Mouse (Mus musculus) limb, embryonic 15.5 days (tissue): ENCODE measurements around the gene Dock9. TPM values are rescaled to one million over a fixed set of nuclear protein-coding genes. Genes with fewer than 3 reads are reported as not detected.

ENCODE experiments used
- ATAC-seq: fragments of 200-750 bp; cut with Nextera tagmentation; 2 replicates; pipeline ENCODE4 v1.8.0; 2017; ENCODE audit warnings: low read depth, moderate TSS enrichment; ENCODE audit not compliant: insufficient number of reproducible peaks, low FRiP score, low TSS enrichment
- H3K27ac ChIP-seq: fragments of 300-500 bp; sonication (generic); 2 replicates; pipeline ENCODE4 v1.5.1; 2015; ENCODE audit warnings: moderate library complexity, mild to moderate bottlenecking, inconsistent platforms
- H3K27me3 ChIP-seq: fragments of 300-500 bp; sonication (generic); 2 replicates; pipeline ENCODE4 v1.6.1; 2015; ENCODE audit warnings: inconsistent platforms
- H3K36me3 ChIP-seq: fragments of 300-500 bp; sonication (generic); 2 replicates; pipeline ENCODE4 v1.6.1; 2015; ENCODE audit warnings: inconsistent platforms
- H3K4me1 ChIP-seq: fragments of 300-500 bp; sonication (generic); 2 replicates; pipeline ENCODE4 v1.6.1; 2015; ENCODE audit warnings: inconsistent platforms
- H3K4me2 ChIP-seq: fragments of 300-500 bp; sonication (generic); 2 replicates; pipeline ENCODE4 v1.6.1; 2015; ENCODE audit warnings: mild to moderate bottlenecking, inconsistent platforms
- H3K4me3 ChIP-seq: fragments of 300-500 bp; sonication (generic); 2 replicates; pipeline ENCODE4 v1.5.1; 2015; ENCODE audit warnings: mild to moderate bottlenecking, inconsistent platforms
- H3K9ac ChIP-seq: fragments of 300-500 bp; sonication (generic); 2 replicates; pipeline ENCODE4 v1.6.1; 2015; ENCODE audit warnings: inconsistent platforms
- H3K9me3 ChIP-seq: fragments of 300-500 bp; sonication (generic); 2 replicates; pipeline ENCODE4 v1.6.1; 2016; ENCODE audit warnings: inconsistent platforms
- WGBS: fragments of 180-500 bp; shearing (Covaris S2); methylation state at CpG from one replicate; pipeline ENCODE4 v1.1.7; 2015; 5-methylcytosine and 5-hydroxymethylcytosine counted together
- polyA plus RNA-seq: library from polyadenylated mRNA; unstranded; fragments of >200 nt; fragmentation: Nextera tagmentation; extraction: Ambion mirVana; gene quantifications from 2 replicates; pipeline ENCODE4 v1.2.1, GENCODE M21; 2015

Gene Dock9
- polyA plus RNA-seq, 1 experiment from 2014 or later = 11.0 TPM

DNA sequence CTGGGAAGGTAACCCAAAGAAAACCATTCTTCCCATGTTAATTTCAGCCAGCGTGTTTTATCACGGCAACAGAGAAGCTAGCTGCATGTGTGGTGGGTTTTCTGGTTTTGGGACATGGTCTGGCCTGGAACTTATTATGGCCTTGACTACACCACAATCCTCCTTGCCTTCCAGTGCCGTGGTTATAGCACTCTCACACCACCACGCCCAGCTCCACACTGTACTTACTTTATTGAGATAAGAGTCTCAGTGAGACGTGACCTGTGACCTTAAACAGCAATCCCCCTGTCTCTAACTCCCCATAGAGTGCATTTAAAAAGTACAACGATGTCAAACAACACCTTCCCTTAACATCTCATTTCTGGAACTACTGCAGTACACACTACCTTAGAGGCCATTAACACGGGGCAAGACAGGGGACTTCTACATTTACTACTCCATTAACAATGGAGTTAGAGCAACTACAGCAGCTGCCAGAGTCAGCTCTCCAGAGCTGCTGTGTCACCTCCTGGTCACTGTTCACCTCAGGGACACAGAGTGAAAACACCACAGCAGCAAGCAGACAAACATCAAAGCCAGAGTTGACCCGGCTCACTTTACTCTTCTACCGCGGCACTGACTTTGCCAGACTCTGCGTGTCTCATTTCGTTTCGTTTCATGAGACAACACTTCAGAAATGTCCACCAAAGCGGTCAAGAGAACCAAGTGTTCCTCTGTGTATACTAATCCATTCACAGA, 86.4 kb downstream of the Dock9 start:
- H3K27ac ChIP-seq = no peak overlapping the region
- H3K9me3 ChIP-seq = no peaks in the 10 kb centered on the region
- 37% methylated on average over 14 of the region's 14 CpGs for WGBS
- no peaks in the 10 kb centered on the region for H3K36me3 ChIP-seq
- H3K4me3 ChIP-seq = no peak overlapping the region
- ATAC-seq = no peak
- H3K9ac ChIP-seq = no peak overlapping the region
- H3K4me1 ChIP-seq = peaks cover 18% of the 10 kb centered on the region
- no peak overlapping the region for H3K4me2 ChIP-seq
- no peaks in the 10 kb centered on the region for H3K27me3 ChIP-seq

DNA sequence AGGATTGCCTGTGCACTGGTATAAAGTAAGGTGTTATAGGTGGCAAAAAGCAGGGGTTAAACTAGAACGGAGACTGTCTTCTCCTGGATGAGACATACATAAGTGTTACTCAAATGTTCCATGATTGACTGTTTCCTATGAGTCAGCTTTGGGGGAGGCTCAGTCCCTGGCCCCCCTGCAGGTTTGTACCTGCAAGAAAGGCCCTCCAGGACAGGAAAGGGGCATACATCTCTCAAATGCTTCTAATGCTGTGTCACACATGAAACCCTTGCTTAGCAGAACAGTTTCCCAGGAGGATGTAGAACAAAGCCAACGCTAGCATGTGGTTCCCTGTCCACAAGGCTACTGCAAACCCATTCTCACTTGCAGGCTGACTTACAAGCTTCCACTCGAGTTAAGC, 87.5 kb downstream of the Dock9 start:
- no peak for ATAC-seq
- Histone ChIP-seq H3K27ac (no peak overlapping the region), H3K36me3 (no peaks in the 10 kb centered on the region), H3K9me3 (no peaks in the 10 kb centered on the region), H3K9ac (no peak overlapping the region), H3K4me3 (no peak overlapping the region), H3K4me1 (peaks cover 18% of the 10 kb centered on the region), H3K27me3 (no peaks in the 10 kb centered on the region), H3K4me2 (no peak overlapping the region)
- WGBS = 54% methylated on average over 3 of the region's 3 CpGs

DNA sequence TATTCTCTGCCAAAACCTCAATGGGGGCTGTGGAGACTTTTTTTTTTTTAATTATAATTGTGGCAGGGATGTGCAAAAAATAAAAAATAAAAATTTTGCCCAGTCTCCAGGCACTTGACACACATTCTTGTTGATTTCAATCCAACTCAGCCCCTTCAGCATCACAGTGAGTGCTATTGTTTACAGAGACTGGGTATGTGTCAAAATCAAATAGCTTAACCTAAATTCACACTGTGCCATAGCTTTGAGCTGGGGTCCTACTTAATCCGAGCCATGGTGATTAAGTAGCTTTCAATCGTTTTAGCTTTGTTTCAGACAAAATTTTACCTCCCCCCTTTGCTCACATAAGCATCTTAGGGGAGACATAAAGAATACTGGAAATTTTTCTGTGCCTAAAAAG, 89.4 kb downstream of the Dock9 start:
- no peak for ATAC-seq
- Histone ChIP-seq H3K4me1 (peaks cover 11% of the 10 kb centered on the region), H3K36me3 (no peaks in the 10 kb centered on the region), H3K27ac (no peak overlapping the region), H3K4me3 (no peak overlapping the region), H3K4me2 (no peak overlapping the region), H3K9me3 (no peaks in the 10 kb centered on the region), H3K27me3 (no peaks in the 10 kb centered on the region), H3K9ac (no peak overlapping the region)
- 44% methylated on average over 2 of the region's 2 CpGs for WGBS

DNA sequence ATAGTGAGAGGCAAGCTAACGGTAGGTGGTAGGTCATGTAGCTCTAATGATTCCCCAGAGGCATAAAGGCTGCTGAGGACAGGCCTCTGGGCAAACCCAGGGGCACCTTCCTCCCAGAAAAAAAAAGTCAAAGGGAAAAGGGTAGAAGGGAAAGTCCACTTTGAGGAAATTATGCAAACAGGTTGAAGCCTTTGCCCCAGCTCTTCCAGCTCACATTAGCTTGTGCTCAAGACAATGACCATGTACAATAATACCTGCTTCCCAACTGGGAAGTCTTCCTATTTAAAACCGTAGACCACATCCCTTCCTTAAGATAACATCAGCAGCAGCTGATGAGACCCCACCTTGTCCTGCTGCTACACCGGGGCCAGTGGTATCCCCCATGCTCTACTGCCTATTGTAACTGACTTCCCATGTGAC, 91.1 kb downstream of the Dock9 start:
- peaks cover 8% of the 10 kb centered on the region for H3K4me1 ChIP-seq
- no peak overlapping the region for H3K4me3 ChIP-seq
- H3K36me3 ChIP-seq = no peaks in the 10 kb centered on the region
- H3K27ac ChIP-seq = no peak overlapping the region
- H3K9me3 ChIP-seq = no peaks in the 10 kb centered on the region
- ATAC-seq = no peak
- 49% methylated on average over 3 of the region's 3 CpGs for WGBS
- H3K27me3 ChIP-seq = no peaks in the 10 kb centered on the region
- no peak overlapping the region for H3K9ac ChIP-seq
- H3K4me2 ChIP-seq = no peak overlapping the region

DNA sequence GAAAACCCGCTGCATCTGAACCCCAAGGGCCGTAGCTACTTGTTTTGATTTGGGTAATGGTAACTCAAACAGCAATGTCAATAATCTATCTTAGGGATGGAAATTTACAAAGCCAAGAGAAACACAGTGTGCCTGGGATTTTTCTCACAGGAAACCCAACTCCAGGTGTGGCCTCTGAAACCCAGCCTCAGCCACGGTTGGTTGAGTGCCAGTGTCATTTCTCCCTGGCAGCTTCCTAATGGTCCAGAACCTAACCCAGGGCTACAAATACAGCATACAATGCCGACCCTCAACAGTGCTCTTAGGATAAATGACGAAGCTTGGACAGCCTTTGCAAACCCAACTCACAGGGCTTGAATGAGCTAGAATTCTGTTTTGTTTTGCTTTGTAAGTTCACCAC, 92.0 kb downstream of the Dock9 start:
- WGBS = 54% methylated on average over 5 of the region's 5 CpGs
- ATAC-seq = no peak
- H3K36me3 ChIP-seq = no peaks in the 10 kb centered on the region

DNA sequence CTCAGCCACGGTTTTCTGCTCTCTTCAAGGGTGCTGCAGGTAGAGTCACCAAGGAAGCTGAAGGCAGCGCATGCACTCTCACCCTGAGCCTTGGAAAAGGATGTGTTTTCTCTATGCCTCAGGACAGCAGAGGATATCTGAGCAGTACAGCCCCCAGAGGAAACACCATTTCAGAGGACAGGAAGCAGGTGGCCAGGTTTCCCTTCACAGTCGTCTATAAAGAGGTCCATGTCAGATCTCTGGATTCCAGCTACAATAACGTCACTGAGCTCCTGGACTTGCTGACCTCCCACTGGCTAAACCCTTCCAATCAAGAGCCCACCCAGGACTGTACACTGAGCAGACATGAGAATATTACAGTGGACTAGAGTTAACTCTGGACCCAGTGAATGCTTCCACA, 95.1 kb downstream of the Dock9 start:
- H3K27ac ChIP-seq = no peak overlapping the region
- ATAC-seq = no peak; the same call in 1 of the 2 replicates
- WGBS = 41% methylated on average over 4 of the region's 4 CpGs
- H3K36me3 ChIP-seq = no peaks in the 10 kb centered on the region
- H3K4me1 ChIP-seq = peaks cover 15% of the 10 kb centered on the region
- H3K27me3 ChIP-seq = no peaks in the 10 kb centered on the region
- no peaks in the 10 kb centered on the region for H3K9me3 ChIP-seq
- no peak overlapping the region for H3K4me2 ChIP-seq
- no peak overlapping the region for H3K9ac ChIP-seq
- no peak overlapping the region for H3K4me3 ChIP-seq

More for the DNA sequence above, 92.0 kb downstream of the Dock9 start:
- Histone ChIP-seq H3K27ac (peak overlapping the region; percentile 54; the same call in 1 of the 2 replicates), H3K27me3 (no peaks in the 10 kb centered on the region), H3K9ac (no peak overlapping the region), H3K4me2 (no peak overlapping the region), H3K9me3 (no peaks in the 10 kb centered on the region), H3K4me3 (no peak overlapping the region), H3K4me1 (peaks cover 3% of the 10 kb centered on the region; the same call in 1 of the 2 replicates)

DNA sequence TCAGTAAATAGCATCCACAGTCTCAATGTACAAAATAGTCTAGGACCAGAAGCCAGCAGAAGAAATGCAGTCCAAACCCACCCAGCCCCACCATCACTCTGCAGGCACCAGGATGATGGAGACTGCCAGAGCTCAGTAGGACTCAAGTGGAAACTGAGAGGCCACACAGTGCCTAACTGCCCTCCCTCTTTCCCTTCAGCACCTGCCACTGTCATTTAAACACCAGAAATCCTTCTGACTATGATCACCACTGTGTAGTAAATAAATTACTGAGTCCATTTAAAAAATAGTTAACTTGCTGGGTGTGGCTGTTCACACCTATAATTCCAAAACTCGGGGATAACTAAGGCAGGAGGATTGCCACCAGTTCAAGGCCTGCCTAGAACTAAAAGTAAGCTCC, 97.6 kb downstream of the Dock9 start:
- Histone ChIP-seq H3K9ac (no peak overlapping the region), H3K27me3 (0 out of 2 replicates have a peak, but pooled peaks cover 3% of the 10 kb centered on the region), H3K36me3 (no peaks in the 10 kb centered on the region), H3K27ac (no peak overlapping the region), H3K9me3 (no peaks in the 10 kb centered on the region), H3K4me2 (no peak overlapping the region), H3K4me1 (peaks cover 21% of the 10 kb centered on the region), H3K4me3 (no peak overlapping the region)
- no peak for ATAC-seq
- 60% methylated on average over 1 of the region's 1 CpGs for whole genome bisulfite sequencing

DNA sequence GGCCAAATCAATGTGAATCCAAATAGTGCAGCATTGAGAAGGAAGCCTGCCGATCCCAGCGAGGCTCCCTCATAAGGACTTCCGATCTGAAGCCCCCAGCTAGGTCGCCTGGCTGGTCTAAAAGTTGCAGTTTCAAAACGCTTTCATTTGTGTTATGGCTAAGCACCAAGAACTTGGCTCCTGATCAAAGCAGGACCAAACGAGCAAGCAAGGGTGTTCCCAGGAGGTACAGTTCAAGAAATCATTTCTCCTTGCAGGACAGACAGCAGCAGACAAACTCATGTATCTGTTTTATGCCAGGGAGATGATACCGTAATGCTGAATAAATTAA, 99.1 kb downstream of the Dock9 start:
- Histone ChIP-seq H3K4me2 (peak overlapping the region; percentile 44), H3K4me3 (peak overlapping the region; percentile 35), H3K9me3 (no peaks in the 10 kb centered on the region), H3K27me3 (0 out of 2 replicates have a peak, but pooled peaks cover 3% of the 10 kb centered on the region), H3K36me3 (no peaks in the 10 kb centered on the region), H3K4me1 (peaks cover 25% of the 10 kb centered on the region), H3K27ac (peak overlapping the region; percentile 51; the same call in 1 of the 2 replicates), H3K9ac (no peak overlapping the region)
- WGBS = 22% methylated on average over 7 of the region's 7 CpGs
- ATAC-seq = no peak

DNA sequence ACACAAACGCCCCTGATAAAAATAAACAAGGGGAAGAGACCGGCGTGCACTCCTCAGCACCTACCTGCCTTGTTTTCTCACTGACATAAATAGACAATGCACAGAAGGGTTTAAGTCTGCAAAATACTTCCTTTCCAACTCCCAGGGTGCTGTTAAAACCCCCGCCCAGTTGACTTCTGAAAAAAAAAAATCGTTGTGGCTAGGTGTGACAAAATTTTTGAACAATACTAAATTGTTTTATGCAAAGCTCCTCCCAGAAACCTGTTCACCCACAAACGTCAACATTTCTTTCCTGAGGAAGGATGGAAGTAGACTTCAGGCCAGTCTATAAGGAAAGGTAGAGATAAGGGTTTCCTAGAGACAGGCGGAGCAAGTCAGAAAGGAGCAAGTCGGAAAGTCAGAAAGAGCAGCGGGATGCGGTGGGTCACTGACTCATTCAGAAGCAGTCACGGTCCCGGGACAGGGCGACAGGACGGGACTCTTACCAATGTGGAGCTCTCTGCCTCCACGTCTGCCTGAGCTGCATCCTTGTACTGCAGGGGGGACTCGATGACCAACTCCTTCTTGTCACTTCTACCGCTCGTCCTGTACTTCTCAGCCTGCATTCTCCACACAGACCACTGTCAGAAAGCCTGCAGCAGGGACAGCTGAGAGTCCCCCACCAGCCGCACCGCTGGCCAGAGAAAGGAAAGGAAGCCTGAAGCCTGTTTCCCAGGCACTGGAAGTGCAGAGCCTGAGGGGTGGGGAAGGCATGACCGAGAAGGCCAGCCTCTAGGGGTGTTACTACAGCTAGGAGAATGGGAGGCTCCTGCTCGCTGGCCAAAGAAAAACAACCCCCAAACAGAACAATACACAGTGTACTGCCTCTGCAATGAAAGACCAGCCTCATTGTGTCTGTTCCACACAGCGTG, 99.7 kb downstream of the Dock9 start:
- WGBS = 13% methylated on average over 23 of the region's 23 CpGs
- peak overlapping the region; percentile 51; the same call in 1 of the 2 replicates for H3K27ac ChIP-seq
- H3K36me3 ChIP-seq = no peaks in the 10 kb centered on the region
- H3K4me1 ChIP-seq = peaks cover 25% of the 10 kb centered on the region
- H3K4me3 ChIP-seq = peak overlapping the region; percentile 35
- ATAC-seq = peak; percentile 48; the same call in 1 of the 2 replicates
- no peaks in the 10 kb centered on the region for H3K9me3 ChIP-seq
- H3K27me3 ChIP-seq = 0 out of 2 replicates have a peak, but pooled peaks cover 3% of the 10 kb centered on the region
- H3K9ac ChIP-seq = no peak overlapping the region
- peak overlapping the region; percentile 44 for H3K4me2 ChIP-seq

DNA sequence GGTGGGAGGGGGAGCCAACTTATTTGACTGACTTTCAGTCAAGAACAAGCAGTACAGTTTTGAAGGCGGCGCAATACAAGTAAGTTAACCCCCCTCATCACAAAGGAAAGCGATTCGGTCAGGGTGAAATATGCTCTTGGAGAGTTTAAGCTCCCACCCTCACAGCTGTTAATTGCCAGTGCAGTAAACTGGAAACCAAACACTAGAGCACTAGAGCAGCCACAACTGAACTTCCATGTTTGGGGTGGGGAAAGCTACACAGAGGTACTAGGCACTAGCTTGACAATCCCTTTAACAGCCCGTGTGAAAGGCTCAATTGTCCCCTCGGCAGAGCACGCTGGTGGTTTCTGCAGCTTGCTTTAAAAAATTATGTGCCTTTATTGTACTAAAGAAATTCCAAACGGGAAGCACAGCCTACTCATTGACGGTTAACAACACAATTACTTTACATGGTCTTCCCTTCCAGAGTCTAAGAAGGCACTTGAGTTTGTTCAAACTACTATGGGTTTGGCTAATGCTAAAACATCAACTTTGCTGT, 100.4 kb downstream of the Dock9 start:
- no peaks in the 10 kb centered on the region for H3K36me3 ChIP-seq
- H3K9me3 ChIP-seq = no peaks in the 10 kb centered on the region
- WGBS = 25% methylated on average over 9 of the region's 9 CpGs
- H3K4me3 ChIP-seq = peak overlapping the region; percentile 35
- peak overlapping the region; percentile 43; the same call in 1 of the 2 replicates for H3K27ac ChIP-seq
- peaks cover 21% of the 10 kb centered on the region for H3K4me1 ChIP-seq
- H3K9ac ChIP-seq = no peak overlapping the region
- ATAC-seq = peak; percentile 31; the same call in 1 of the 2 replicates
- H3K4me2 ChIP-seq = peak overlapping the region; percentile 44
- 0 out of 2 replicates have a peak, but pooled peaks cover 3% of the 10 kb centered on the region for H3K27me3 ChIP-seq

DNA sequence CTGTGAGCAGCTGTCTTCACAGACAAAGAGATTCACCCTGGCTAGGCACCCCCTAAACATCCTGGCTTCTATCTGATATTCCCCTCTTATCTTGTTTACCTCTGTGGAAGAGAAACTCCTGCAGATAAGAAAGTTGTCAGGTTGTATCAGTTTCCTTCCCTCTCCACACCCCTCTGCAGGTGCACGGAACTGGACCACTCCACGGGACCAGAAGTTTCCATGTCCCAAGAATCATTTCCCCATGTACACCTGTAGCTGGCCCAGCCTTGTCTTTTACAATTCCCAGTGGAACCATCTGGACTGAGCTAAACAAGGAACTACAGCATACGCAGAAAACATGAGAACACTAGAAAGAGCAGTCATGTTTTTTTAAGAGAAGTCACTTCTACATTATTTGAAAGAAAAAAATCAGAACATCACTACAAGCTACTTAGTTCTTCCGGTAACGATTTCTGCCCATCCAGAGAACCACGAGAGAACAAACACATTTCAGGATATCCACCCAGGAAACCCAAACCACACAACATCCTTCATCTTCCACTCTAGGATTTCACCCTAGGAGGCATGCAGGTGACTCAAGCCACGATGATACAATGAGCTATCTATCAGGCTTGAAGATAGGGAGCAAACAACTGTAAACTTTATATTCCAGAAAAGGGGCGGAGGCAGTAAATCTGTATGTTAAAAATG, 101.1 kb downstream of the Dock9 start:
- Histone ChIP-seq H3K4me2 (peak overlapping the region; percentile 44), H3K36me3 (no peaks in the 10 kb centered on the region), H3K4me3 (peak overlapping the region; percentile 35), H3K9ac (no peak overlapping the region), H3K9me3 (no peaks in the 10 kb centered on the region), H3K27me3 (0 out of 2 replicates have a peak, but pooled peaks cover 3% of the 10 kb centered on the region), H3K4me1 (peaks cover 21% of the 10 kb centered on the region), H3K27ac (no peak overlapping the region)
- WGBS = 42% methylated on average over 8 of the region's 8 CpGs
- no peak for ATAC-seq
